Mouse (Mus musculus): ENCODE measurements around the gene Apex1. TPM values are rescaled to one million over a fixed set of nuclear protein-coding genes. Genes with fewer than 3 reads are reported as not detected.

The Apex1 gene
- total and polyA plus RNA-seq, 3 experiments: 129 to 155 TPM; not detected in 1

GRCm38 (mm10) chr14:50875175-50875574 lies 49.6 kb upstream of the Apex1 start:
- Histone ChIP-seq H3K27me3 (ENCODE audit: control insufficient read depth in 1 of 2, insufficient read depth in 2 of 2, low read length in 2 of 2) (no peaks in the 10 kb centered on the region), H3K4me3 (ENCODE audit: control insufficient read depth in 1 of 2, insufficient read depth in 1 of 2, low read depth in 2 of 2, low read length in 2 of 2) (no peak overlapping the region), H3K9me3 (replicated peaks; ENCODE audit: insufficient read depth, low read length) (no peaks in the 10 kb centered on the region), H3K36me3 (ENCODE audit: control insufficient read depth in 1 of 2, insufficient read depth in 2 of 2, low read length in 2 of 2) (peaks cover 0 to 2% of the 10 kb centered on the region in 2 experiments; a peak in 1 of 4 replicates), H3K4me1 (ENCODE audit: control insufficient read depth in 1 of 2, insufficient read depth in 2 of 2, low read length in 2 of 2) (peaks cover 0 to 3% of the 10 kb centered on the region in 2 experiments; a peak in 1 of 4 replicates), H3K27ac (ENCODE audit: control insufficient read depth, low read depth, low read length) (no peak overlapping the region), H3K9ac (ENCODE audit: control insufficient read depth, low read depth, low read length, poor library complexity, severe bottlenecking) (no peak overlapping the region), H3K79me2 (ENCODE audit: control insufficient read depth, insufficient read depth, low read length, poor library complexity) (peaks cover 1% of the 10 kb centered on the region; the same call in 1 of the 2 replicates)
- TF ChIP-seq MYC (IDR thresholded peaks at IDR 0.05; ENCODE audit: low read depth, low read length) (no peak), CHD2 (IDR thresholded peaks at IDR 0.05; ENCODE audit: low read length) (no peak), ZNF384 (IDR thresholded peaks at IDR 0.05; ENCODE audit: low read depth, low read length) (no peak), ZC3H11A (IDR thresholded peaks at IDR 0.05; ENCODE audit: low read depth, low read length) (no peak)
- no peak for DNase-seq (ENCODE audit: low read depth, low spot score)

DNA sequence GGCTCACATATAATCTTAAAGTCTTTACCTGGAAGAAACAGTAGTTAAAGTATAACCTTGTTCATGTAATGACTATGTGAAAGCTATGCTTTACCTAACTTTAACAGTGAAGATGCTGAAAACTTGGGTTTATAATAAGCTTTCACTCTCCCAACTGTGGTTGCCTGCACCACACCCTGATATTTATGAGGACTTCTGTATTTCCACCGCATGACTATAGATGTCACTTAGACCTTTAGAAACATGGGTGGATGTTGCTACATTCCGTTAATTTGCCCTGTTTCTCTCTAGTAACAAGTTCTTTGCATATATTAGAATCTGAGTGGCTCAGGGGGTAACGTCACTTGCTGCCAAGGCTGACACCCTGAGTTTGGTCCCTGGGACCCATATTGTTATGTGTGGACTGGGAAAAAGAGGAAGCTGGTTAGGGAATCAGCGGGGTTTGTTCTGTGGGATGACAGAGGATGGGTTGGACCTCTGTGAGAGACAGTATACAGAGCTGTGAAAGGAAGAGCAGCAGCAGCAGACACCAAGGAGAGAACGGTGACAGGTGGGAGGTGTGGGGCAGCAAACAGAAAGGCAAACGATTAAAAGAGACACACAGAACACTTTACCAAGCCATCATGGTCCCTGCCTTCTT lies 49.1 kb upstream of the Apex1 start:
- peak; percentile 41 for DNase-seq (ENCODE audit: low read depth, low spot score)
- Histone ChIP-seq H3K27ac (ENCODE audit: control insufficient read depth, low read depth, low read length) (no peak overlapping the region), H3K4me1 (ENCODE audit: control insufficient read depth in 1 of 2, insufficient read depth in 2 of 2, low read length in 2 of 2) (peaks cover 0 to 2% of the 10 kb centered on the region in 2 experiments; a peak in 1 of 4 replicates), H3K36me3 (ENCODE audit: control insufficient read depth in 1 of 2, insufficient read depth in 2 of 2, low read length in 2 of 2) (peaks cover 0 to 2% of the 10 kb centered on the region in 2 experiments; a peak in 1 of 4 replicates), H3K9ac (ENCODE audit: control insufficient read depth, low read depth, low read length, poor library complexity, severe bottlenecking) (no peak overlapping the region), H3K9me3 (replicated peaks; ENCODE audit: insufficient read depth, low read length) (no peaks in the 10 kb centered on the region), H3K27me3 (ENCODE audit: control insufficient read depth in 1 of 2, insufficient read depth in 2 of 2, low read length in 2 of 2) (no peaks in the 10 kb centered on the region), H3K79me2 (ENCODE audit: control insufficient read depth, insufficient read depth, low read length, poor library complexity) (no peaks in the 10 kb centered on the region), H3K4me3 (ENCODE audit: control insufficient read depth in 1 of 2, insufficient read depth in 1 of 2, low read depth in 2 of 2, low read length in 2 of 2) (no peak overlapping the region)
- TF ChIP-seq CHD1 (IDR thresholded peaks at IDR 0.05; ENCODE audit: low read depth, low read length) (no peak), MAZ (IDR thresholded peaks at IDR 0.05; ENCODE audit: low read depth, low read length) (no peak), GABPA (IDR thresholded peaks at IDR 0.05; ENCODE audit: low read depth, low read length) (no peak), CTCF (IDR thresholded peaks at IDR 0.05 in 2 of 3, conservative IDR thresholded peaks at IDR 0.05 in 1 of 3; ENCODE audit: control insufficient read depth in 1 of 3, insufficient read depth in 1 of 3, low read depth in 2 of 3, low read length in 3 of 3, poor library complexity in 1 of 3, severe bottlenecking in 1 of 3) (no peak), CHD2 (IDR thresholded peaks at IDR 0.05; ENCODE audit: low read length) (no peak), POLR2A (IDR thresholded peaks at IDR 0.05; ENCODE audit: control insufficient read depth in 1 of 2, insufficient read depth in 1 of 2, low read depth in 1 of 2, low read length in 2 of 2, poor library complexity in 1 of 2) (no peak), TBP (IDR thresholded peaks at IDR 0.05; ENCODE audit: low read depth, low read length) (no peak)

GRCm38 (mm10) chr14:50876236-50876950 lies 48.4 kb upstream of the Apex1 start:
- Histone ChIP-seq H3K9me3 (replicated peaks; ENCODE audit: insufficient read depth, low read length) (no peaks in the 10 kb centered on the region), H3K36me3 (ENCODE audit: control insufficient read depth in 1 of 2, insufficient read depth in 2 of 2, low read length in 2 of 2) (no peaks in the 10 kb centered on the region), H3K79me2 (ENCODE audit: control insufficient read depth, insufficient read depth, low read length, poor library complexity) (no peaks in the 10 kb centered on the region), H3K27ac (ENCODE audit: control insufficient read depth, low read depth, low read length) (no peak overlapping the region), H3K4me1 (ENCODE audit: control insufficient read depth in 1 of 2, insufficient read depth in 2 of 2, low read length in 2 of 2) (no peaks in the 10 kb centered on the region), H3K27me3 (ENCODE audit: control insufficient read depth in 1 of 2, insufficient read depth in 2 of 2, low read length in 2 of 2) (no peaks in the 10 kb centered on the region), H3K4me3 (ENCODE audit: control insufficient read depth in 1 of 2, insufficient read depth in 1 of 2, low read depth in 2 of 2, low read length in 2 of 2) (no peak overlapping the region), H3K9ac (ENCODE audit: control insufficient read depth, low read depth, low read length, poor library complexity, severe bottlenecking) (no peak overlapping the region)
- TF ChIP-seq MYC (IDR thresholded peaks at IDR 0.05; ENCODE audit: low read depth, low read length) (no peak), TAL1 (IDR thresholded peaks at IDR 0.05; ENCODE audit: low read length) (no peak), ZC3H11A (IDR thresholded peaks at IDR 0.05; ENCODE audit: low read depth, low read length) (no peak), POLR2AphosphoS5 (IDR thresholded peaks at IDR 0.05; ENCODE audit: borderline replicate concordance, low read depth, low read length) (no peak), ZKSCAN1 (IDR thresholded peaks at IDR 0.05; ENCODE audit: low read depth, low read length) (no peak), ZMIZ1 (IDR thresholded peaks at IDR 0.05; ENCODE audit: low read depth, low read length) (no peak), NELFE (IDR thresholded peaks at IDR 0.05; ENCODE audit: low read depth, low read length) (no peak), RAD21 (IDR thresholded peaks at IDR 0.05; ENCODE audit: low read depth, low read length) (no peak)
- no peak for DNase-seq (ENCODE audit: low read depth, low spot score)
